Mouse (Mus musculus): ENCODE measurements around the gene Cdk5.

Cdk5 gene

DNA sequence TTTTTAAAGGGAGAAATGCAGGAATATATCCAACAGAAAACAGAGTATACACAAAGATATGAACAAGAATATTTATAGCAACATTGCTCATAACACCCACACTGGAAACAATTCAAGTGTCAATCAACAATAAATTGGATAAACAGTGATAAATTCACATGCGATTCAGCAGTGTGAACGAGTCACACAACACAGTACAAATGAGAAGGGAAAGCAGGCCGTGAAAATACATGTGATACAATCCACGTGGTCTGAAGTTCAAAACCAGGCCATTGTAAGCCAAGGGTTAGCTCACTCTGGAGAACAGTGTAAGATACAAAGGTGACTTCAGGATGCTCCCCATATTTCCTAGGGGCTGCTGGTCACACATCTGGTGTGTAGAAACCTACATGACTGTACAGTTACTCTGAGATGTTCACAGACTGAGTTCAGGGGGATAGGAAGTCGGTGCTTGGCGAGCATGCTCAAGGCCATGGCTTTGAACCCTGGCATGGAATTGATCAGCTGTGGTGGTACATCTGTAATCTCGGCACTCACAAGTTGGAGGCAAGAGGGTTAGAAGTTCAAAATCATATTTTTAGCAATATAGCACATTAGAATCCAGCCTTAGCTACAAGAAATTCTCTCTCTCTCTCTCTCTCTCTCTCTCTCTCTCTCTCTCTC lies 48.5 kb downstream of the Cdk5 start:
- DNase-seq (ENCODE audit: low read depth, low spot score), result no peak

DNA sequence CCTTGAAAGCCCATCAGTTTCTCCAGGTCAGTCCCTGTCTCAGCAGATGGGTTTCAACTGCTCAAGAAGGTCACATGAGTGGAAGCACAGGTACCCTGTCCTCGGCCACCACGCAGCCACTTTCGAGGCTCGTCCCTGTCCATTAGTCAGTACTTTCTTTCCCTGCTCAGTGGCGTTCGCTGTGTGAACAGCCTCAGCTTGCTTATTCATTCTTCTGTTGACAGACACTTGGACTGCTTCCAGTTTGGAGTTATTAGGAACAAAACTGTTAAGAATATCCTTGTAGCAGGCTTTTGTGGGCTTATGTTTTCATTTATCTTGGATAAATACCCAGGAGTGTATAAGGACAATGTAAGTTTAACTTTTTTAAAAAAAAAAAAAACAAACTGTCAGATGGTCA lies 49.1 kb downstream of the Cdk5 start:
- no peak for DNase-seq (ENCODE audit: low read depth, low spot score)

DNA sequence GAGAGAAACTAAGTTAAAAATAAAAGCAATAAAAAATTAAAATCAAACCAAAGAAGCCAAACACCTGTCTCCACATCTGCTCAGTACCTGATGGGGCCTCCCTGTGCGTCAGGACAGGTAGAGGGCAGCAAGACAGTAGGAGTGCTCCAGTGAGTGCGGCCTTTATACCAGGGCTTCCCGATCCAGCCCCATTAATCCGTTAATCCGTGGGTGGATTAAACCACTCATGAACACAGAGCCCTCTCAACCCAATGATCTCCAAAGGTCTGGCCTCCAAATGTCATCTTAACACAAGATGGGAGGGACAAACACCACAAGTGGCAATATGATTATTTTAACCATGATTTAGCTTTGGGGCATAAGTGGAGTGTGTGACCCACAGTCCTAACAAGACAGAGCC lies 49.5 kb downstream of the Cdk5 start:
- DNase-seq (ENCODE audit: low read depth, low spot score), result no peak

DNA sequence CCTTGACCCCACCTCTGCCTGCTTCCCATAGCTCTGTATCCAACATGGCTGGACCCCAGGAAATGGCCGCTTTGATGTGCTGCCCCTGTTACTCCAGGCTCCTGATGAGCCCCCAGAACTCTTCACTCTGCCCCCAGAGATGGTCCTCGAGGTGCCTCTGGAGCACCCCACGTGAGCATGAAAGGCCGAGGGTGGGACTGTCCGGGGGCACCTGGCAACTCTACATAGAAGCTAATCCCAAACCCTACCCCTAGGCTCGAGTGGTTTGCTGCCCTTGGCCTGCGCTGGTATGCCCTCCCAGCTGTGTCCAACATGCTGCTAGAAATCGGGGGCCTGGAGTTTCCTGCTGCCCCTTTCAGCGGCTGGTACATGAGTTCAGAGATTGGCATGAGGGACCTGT lies 53.6 kb downstream of the Cdk5 start:
- no peak for DNase-seq (ENCODE audit: low read depth, low spot score)
